Mouse (Mus musculus) CH12.LX (cell line): ENCODE data around the gene Usp49.

Experiments
- BHLHE40 ChIP-seq: IDR thresholded peaks from 2 replicates; pipeline ENCODE4 v1.6.1; 2011; ENCODE audit warnings: mild to moderate bottlenecking, low read depth, low read length, improper control_type of control experiment
- CTCF ChIP-seq, 2 experiments: IDR thresholded peaks in 1 of 2; conservative IDR thresholded peaks in 1 of 2; 2 replicates each; pipeline ENCODE4 v1.5.1; 2011 to 2012; ENCODE audit warnings: low read depth in 2 of 2, low read length in 2 of 2, improper control_type of control experiment in 1 of 2, inconsistent platforms in 1 of 2, mild to moderate bottlenecking in 1 of 2, moderate library complexity in 1 of 2
- E2F4 ChIP-seq: IDR thresholded peaks from 2 replicates; pipeline ENCODE4 v1.6.1; 2011; ENCODE audit warnings: low read depth, low read length, improper control_type of control experiment; ENCODE audit not compliant: insufficient replicate concordance
- EP300 ChIP-seq: IDR thresholded peaks from 2 replicates; pipeline ENCODE4 v1.6.1; 2011; ENCODE audit warnings: low read length, improper control_type of control experiment
- HCFC1 ChIP-seq: IDR thresholded peaks from 2 replicates; pipeline ENCODE4 v1.6.1; 2012; ENCODE audit warnings: low read depth, mild to moderate bottlenecking, inconsistent platforms, low read length, improper control_type of control experiment
- MAX ChIP-seq: IDR thresholded peaks from 2 replicates; pipeline ENCODE4 v1.6.1; 2011; ENCODE audit warnings: low read length, improper control_type of control experiment
- MYC ChIP-seq: IDR thresholded peaks from 2 replicates; pipeline ENCODE4 v1.6.1; 2011; ENCODE audit warnings: low read depth, mild to moderate bottlenecking, improper control_type of control experiment, low read length
- POLR2A ChIP-seq: IDR thresholded peaks from 2 replicates; pipeline ENCODE4 v1.6.1; 2011; ENCODE audit warnings: low read depth, mild to moderate bottlenecking, improper control_type of control experiment, low read length
- USF1 ChIP-seq: IDR thresholded peaks from 2 replicates; pipeline ENCODE4 v1.6.1; 2014; ENCODE audit warnings: low read depth, mild to moderate bottlenecking, inconsistent platforms, low read length, improper control_type of control experiment
- ZMIZ1 ChIP-seq: IDR thresholded peaks from 2 replicates; pipeline ENCODE4 v1.6.1; 2012; ENCODE audit warnings: low read depth, mild to moderate bottlenecking, inconsistent platforms, low read length, improper control_type of control experiment

GRCm38 (mm10) chr17:47606220-47606619, 24.3 kb upstream of the Usp49 start:
- no peak for TF ChIP-seq MAX
- no peak for TF ChIP-seq MYC
- TF ChIP-seq USF1, result no peak
- no peak for TF ChIP-seq E2F4
- TF ChIP-seq CTCF (conservative IDR thresholded peaks at IDR 0.05 in 1 of 2, IDR thresholded peaks at IDR 0.05 in 1 of 2; ENCODE audit: low read depth in 2 of 2, low read length in 2 of 2), result peak in 1 of 2 experiments; percentile 61; a peak in 2 of 4 replicates
- no peak for TF ChIP-seq POLR2A
- TF ChIP-seq BHLHE40, result no peak
- no peak for TF ChIP-seq HCFC1
- TF ChIP-seq ZMIZ1, result no peak
- no peak for TF ChIP-seq EP300
